Mouse (Mus musculus) brain, embryonic 14.5 days (tissue): ENCODE measurements around the gene Parp3.

Source experiments
- CTCF ChIP-seq: fragments of 200-500 bp; IDR thresholded peaks from 2 replicates; pipeline ENCODE4 v1.5.1; 2012; ENCODE audit warnings: inconsistent platforms, mild to moderate bottlenecking, moderate library complexity, borderline replicate concordance; ENCODE audit not compliant: insufficient read depth, insufficient read length; ENCODE audit errors: extremely low read depth
- POLR2A ChIP-seq: fragments of 200-500 bp; IDR thresholded peaks from 2 replicates; pipeline ENCODE4 v1.6.1; 2012; ENCODE audit warnings: mild to moderate bottlenecking, inconsistent platforms, borderline replicate concordance; ENCODE audit not compliant: poor library complexity, insufficient read depth, insufficient read length, severe bottlenecking; ENCODE audit errors: extremely low read depth

DNA sequence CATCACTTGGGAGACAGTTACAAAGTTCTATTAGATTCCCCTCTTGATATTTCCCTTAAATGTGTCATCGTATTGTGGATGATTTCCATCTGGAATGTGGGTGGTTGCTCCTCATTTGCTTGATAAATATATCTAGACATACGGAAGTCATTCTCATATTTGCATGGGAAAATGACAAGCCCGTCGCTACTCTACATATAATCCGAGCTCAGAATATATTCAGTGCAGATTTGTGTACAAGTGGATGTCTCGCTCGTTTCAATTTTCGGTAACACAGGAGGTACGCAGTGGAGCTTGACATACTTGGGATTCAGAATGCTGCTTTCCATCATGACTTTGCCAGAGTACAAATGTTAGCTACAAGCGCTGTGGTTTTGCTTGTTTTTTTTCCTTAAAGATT lies 32.6 kb upstream of the Parp3 start:
- TF ChIP-seq POLR2A = no peak
- no peak for TF ChIP-seq CTCF
